Mouse (Mus musculus) MEL-GATA-1-ER (cell line): Measurements from ENCODE around the gene Fyn.

Source experiments
- DNase-seq: peaks from one replicate; pipeline ENCODE4 v3.0.0-alpha.2; 2012; ENCODE audit warnings: low read depth; ENCODE audit errors: extremely low read depth

Fyn gene

DNA sequence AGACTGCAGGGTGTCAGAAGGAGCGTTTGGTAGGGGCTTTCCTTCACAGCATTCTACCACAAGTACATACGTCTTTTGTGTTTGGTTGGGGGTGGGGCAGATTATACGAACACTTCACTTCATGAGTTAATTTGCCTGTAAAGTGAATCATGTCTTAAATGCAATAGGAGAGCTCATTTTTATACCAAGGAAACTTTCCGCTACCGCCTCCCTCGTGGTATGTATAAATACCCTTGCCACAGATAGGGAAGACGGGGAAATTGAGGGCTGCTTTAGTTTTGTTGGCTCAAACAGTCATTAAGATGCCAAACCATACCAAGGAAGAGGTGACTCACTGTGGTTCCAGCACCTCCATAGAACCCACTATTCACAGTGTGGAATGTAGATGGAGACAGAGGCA lies 137.0 kb downstream of the Fyn start:
- DNase-seq, result no peak

DNA sequence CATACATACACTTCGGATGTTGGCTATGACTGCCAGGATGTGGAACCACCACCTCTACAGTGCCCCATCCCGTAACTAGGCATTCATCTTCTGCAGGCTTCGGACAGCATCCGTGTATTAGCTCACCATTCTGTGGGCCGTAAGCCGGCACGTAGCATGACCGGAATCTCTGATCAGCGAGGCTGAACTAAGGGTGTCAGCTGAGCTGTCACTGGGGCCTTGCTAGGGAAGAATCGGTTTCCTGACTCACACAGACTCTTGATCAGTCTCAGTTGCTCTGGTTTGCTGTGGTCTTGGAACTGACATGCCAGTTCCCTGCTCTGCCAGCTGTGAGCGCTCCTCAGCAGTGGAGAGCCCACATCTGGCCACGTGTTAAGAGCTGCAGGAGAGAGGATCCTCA lies 137.7 kb downstream of the Fyn start:
- DNase-seq, result no peak

- no peak for DNase-seq
Measured at GRCm38 (mm10) chr10:39506831-39507230, 138.2 kb downstream of the Fyn start.

GRCm38 (mm10) chr10:39508801-39509200 lies 140.1 kb downstream of the Fyn start:
- no peak for DNase-seq

DNA sequence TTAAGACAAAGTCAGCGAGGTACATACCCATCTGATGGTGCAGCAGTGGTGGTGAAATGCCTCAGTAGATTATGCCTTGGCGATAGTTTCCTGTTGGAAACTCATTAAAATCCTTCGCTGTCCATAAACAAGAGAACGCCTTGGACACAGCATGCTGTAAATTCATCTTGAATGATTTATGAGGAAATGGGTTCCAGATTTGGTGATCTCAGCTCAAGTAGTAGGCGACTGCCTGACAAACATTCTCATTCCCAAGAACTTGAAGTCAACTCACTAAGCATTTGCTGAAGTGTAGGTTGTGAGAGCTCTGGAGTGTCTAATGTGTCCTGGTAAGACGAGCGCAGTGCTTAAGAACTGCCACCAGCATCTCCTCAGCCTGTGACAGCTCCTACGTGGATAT lies 141.3 kb downstream of the Fyn start:
- DNase-seq, result no peak

DNA sequence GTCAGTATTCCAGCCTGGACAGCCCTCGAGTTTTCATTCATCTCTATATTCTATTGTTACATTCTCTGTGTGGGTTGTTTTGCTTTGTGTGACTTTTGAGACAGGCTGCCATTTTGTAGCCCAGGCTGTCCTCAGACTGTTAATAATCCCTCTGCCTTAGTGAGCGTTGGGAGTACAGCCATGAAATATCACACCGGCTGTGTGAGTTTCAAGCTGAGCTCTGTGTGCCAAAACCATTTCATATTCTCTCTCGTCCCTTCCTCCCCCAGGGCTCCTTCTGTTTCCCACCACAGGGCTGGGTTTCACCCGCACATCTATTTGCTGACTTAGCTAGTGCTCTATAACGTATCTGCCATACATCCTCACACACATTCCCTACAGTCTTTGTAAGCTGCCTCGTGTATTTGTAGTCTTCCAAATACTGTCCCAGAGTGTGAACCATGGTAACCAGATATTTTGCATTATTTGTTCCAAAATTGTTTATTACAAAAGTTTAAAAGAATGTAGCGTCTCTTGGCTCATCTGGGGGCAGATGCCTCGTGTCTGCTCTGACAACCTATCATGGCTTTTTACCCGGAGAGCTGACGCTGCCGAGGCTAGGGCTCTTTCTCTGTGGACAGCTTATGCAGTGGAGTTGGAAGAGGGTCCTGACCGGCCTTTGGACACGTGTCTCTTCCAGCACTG lies 144.1 kb downstream of the Fyn start:
- no peak for DNase-seq

GRCm38 (mm10) chr10:39514916-39515315 lies 146.3 kb downstream of the Fyn start:
- DNase-seq, result no peak

GRCm38 (mm10) chr10:39516541-39517133 lies 148.0 kb downstream of the Fyn start:
- no peak for DNase-seq

- no peak for DNase-seq
Measured at GRCm38 (mm10) chr10:39517375-39517774, 148.7 kb downstream of the Fyn start.

- DNase-seq, result no peak
Measured at GRCm38 (mm10) chr10:39518232-39518631, 149.6 kb downstream of the Fyn start.

GRCm38 (mm10) chr10:39518859-39519258 lies 150.2 kb downstream of the Fyn start:
- DNase-seq, result no peak

DNA sequence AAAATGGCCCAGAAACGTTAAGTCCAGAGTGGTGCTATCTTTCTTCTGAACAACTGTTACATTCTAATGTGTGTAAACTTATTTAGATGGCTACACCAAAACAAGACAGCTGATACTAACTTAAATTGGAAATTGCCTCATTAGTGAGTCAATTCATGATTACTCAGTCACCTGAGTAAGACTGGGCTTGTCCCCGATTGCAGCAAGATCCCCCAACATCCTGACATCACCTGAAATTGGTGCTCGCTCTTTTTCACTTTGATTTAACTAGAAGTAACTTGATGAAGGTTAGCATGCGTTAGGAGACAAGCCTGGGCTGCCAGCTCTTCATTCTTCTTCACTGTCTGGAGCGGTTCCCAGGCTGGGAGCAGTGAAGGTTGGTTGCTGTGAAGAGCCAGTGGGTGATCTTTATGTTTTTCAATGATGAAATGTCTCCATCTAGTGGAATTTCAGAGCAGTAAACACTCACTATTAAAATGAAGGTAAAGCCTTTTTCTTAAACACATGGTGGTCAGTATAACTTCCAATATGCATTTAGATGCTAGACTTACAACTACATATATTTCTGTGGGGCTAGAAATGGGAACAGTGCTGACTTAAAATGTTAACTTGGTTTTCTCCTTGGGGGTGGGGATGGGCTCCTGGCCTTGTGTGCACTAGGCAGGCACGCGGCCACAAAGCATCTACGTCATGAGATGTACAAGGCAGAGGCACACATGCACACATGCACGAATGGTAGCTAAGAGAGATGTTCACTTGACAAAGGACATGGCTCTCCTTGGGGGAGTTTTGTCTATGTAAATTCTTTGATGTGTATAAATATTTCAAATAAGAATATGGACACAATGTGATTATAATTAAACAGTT lies 151.7 kb downstream of the Fyn start:
- peak; percentile 8 for DNase-seq

DNA sequence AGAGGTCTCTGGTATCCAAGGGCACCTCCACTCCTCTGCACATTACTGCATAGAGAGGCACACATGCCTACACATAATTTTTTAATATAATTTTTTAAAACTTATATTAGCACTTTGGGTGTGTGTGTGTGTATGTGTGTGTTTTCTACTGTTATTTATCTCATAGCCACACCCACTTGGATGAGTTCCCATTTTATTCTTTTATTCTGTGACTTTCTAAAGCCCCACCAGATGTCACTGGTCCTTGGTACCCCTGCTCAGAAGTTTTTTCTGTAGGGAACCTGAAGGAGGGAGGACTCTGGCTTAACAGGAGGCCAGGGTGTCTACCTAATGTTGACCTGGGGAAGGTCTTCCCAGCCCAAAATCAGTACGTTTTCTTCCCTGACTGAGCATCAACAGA lies 152.7 kb downstream of the Fyn start:
- DNase-seq, result no peak

GRCm38 (mm10) chr10:39521861-39522391 lies 153.3 kb downstream of the Fyn start:
- DNase-seq, result no peak

DNA sequence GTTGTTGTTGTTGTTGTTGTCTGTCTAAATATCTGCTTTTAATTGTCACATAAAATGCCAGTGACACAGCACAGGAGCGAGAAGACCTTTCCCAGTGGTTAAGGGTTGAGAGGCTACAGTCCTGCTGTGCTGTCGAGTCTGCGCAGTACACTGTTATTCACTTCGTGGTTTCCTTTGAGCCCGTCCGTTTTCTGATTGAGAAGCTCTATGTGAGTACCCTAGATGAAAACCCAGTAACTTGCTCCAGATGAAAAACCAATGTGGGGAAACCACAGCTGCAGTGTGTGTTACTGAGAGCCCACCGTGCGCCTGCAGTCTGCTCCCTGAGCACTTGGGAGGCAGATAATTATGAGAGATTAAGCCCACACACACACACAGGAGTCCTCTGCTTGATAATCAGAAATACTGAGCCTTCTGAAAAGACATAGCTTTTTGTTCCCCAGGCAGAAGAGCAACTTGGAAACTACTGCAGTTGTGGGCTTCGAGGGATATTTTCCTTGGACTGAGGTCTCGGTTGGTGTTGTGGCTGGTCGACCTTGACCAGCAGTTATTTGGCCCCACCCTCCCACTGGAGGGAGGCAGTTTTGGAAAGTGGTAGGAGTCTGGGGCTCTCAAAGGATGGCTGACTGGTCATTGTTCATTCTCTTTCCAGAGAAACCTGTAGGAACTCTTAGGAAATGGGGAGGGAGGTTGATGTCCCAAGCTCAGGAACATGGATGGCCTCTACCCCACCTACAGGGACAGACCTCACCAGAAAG lies 154.4 kb downstream of the Fyn start:
- DNase-seq, result no peak

- no peak for DNase-seq
Measured at GRCm38 (mm10) chr10:39524355-39524754, 155.7 kb downstream of the Fyn start.

DNA sequence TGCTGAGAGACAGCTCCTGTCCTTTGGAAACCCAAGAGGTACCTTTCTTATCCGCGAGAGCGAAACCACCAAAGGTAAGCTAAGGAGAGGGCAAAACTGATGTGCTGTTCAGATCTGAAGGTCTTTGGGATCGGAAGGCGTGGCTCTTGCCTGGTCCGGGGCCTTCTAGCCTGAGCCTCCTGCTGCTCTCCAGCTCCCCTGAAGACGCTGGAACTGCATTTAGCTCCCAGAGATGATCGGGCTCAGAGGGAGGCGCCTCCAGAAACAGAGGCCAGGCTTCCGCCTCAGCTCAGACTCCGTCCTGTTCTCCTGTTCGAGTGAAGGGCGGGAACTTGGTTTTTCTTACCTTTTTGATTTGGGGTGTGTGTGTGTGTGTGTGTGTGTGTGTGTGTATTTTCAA lies 156.8 kb downstream of the Fyn start:
- no peak for DNase-seq

DNA sequence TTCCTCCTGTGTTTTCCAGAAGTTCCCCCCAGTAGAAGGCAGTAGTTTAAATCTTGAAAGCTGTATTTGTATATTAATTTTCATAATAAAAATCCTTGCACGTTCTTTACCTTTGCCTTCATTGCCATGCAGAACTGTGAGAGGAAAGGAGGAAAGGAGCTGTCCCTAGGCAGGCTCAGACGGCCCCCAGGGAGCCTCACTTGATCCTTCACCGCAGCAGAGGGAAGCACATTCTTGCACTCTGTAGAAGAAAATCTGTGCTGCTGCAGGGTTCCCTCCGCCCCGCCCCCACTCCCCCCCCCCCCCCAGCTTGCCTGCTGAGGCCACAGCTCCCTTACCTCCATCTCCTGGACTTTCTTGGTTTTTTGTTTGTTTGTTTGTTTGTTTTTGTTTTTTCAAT lies 158.5 kb downstream of the Fyn start:
- DNase-seq, result no peak

GRCm38 (mm10) chr10:39529179-39529578 lies 160.5 kb downstream of the Fyn start:
- DNase-seq, result no peak

GRCm38 (mm10) chr10:39532008-39532740 lies 163.5 kb downstream of the Fyn start:
- no peak for DNase-seq

- no peak for DNase-seq
Measured at GRCm38 (mm10) chr10:39532823-39533222, 164.2 kb downstream of the Fyn start.
